Mouse (Mus musculus) c-Kit-negative CD71-positive TER-119-positive erythroid progenitor cells, embryonic 14.5 days (primary cell): ENCODE data around the gene Gm8765.
"Not testable (repeated sequence)": the region's sequence is repeated elsewhere in the genome, so short reads cannot be mapped to it uniquely, and the experiment has no call there.

Source experiments
- DNase-seq: peaks from one replicate; pipeline ENCODE4 v3.0.0-alpha.2; 2013; ENCODE audit warnings: low read depth, low spot score

Gene Gm8765

GRCm38 (mm10) chr13:50698012-50698411 lies at the start of gene Gm8765:
Gene Gm8765 (plus strand): TSS chr13:50698312.
- not testable (repeated sequence) for DNase-seq

DNA sequence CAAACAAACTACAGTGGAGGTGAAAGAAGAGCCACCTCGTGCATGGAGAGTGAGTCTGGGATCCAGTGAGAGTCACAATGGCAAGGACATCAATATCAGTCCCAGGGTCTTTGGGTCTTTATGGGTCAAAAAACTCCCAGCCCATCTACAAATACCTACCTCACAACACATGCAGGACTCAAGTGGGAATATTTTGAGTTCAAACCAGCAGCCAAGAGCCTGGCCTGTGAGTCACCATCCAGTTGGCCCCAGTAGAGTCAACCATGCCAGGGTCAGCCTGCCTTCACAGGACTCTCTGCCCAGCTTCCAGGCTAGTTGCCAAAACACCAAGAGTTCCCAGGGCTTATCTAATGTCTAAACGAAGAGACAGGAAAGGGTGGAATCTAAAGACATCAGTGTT lies 49.3 kb upstream of the Gm8765 start:
- DNase-seq, result not testable (repeated sequence)

GRCm38 (mm10) chr13:50750282-50750681 lies 52.2 kb downstream of the Gm8765 start:
- DNase-seq, result not testable (repeated sequence)

GRCm38 (mm10) chr13:50751732-50752131 lies 53.6 kb downstream of the Gm8765 start:
- DNase-seq, result no peak

DNA sequence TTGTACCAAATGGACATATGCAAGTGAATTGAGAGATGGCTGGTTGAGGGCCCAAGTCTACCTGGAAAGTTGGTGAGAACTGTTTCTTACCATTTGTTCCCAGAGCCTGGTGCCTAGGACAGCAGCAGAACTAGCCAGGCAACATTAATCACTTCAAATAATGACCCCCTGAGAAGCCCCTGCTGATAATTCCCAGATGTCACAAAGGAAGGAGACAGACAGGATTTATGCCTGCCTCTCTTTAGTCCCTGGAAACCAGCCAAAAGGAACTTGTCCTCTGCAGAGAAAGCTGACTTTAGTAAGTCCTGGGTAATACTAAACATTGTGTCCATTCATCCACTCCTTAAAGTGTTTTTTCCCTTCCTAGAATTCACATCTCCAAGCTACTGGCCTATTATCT lies 54.8 kb downstream of the Gm8765 start:
- DNase-seq, result not testable (repeated sequence)
